In the genomic region with DNA sequence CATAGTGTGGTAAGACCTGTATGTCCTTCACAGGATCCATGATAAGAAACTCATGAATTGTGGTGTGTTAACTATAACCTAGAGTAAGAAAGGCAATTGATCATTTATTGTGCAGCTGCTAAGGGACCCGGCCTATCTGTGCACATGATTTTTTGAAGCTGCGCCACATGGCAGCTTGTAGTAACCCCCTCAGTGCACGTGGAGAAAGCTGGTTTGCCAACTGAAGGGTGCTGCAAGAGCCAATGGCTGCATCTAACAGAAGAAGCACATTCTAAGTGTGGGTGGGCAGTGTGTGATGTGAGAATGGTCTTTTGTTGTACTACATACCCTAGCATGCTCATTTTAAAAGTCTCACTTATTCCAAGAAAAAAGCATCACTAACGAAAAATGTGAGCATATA, we compare ENCODE assay signal across 16 mouse cellular contexts.
DNase-seq lines count a peak whose midpoint lies in the region; ATAC-seq lines count a peak whose summit lies in the region.
"Had no signal": no experiment of that assay in that cellular context is flagged by ENCODE, and none has a peak within 500 bp of the region (broad histone marks: within the 10 kb centered on the region; RNA-seq: fewer than 3 reads in every experiment).

No protein-coding gene starts in this region.

- H3K27me3 ChIP-seq in midbrain, embryonic 12.5 days = no peaks in the 10 kb centered on the region
- no peaks in the 10 kb centered on the region for H3K27me3 ChIP-seq in midbrain, embryonic 10.5 days (ENCODE audit: low read depth, poor library complexity, severe bottlenecking)
- no peaks in the 10 kb centered on the region for H3K27me3 ChIP-seq in forebrain, embryonic 15.5 days
- H3K27me3 ChIP-seq in midbrain, embryonic 16.5 days (ENCODE audit: control insufficient read depth, insufficient read depth, low read depth, low read length) = no peaks in the 10 kb centered on the region
- H3K27me3 ChIP-seq: heart, embryonic 12.5 days; kidney, embryonic 15.5 days; liver, embryonic 12.5 days had no signal

- 65% methylated on average over 4 of the region's 4 CpGs for WGBS in midbrain, embryonic 12.5 days
- WGBS in midbrain, embryonic 10.5 days = 82% methylated on average over 4 of the region's 4 CpGs
- 50% methylated on average over 4 of the region's 4 CpGs for WGBS in forebrain, embryonic 15.5 days
- WGBS in midbrain, embryonic 16.5 days = 50% methylated on average over 4 of the region's 4 CpGs

- no peaks in the 10 kb centered on the region for H3K9me3 ChIP-seq in midbrain, embryonic 12.5 days
- H3K9me3 ChIP-seq in midbrain, embryonic 10.5 days (replicated peaks) = no peaks in the 10 kb centered on the region
- no peaks in the 10 kb centered on the region for H3K9me3 ChIP-seq in forebrain, embryonic 15.5 days
- no peaks in the 10 kb centered on the region for H3K9me3 ChIP-seq in midbrain, embryonic 16.5 days (replicated peaks; ENCODE audit: control insufficient read depth, low read length, poor library complexity, severe bottlenecking)
- H3K9me3 ChIP-seq: heart, embryonic 12.5 days; kidney, embryonic 15.5 days; liver, embryonic 12.5 days had no signal

- peak overlapping the region; percentile 84 for H3K27ac ChIP-seq in midbrain, embryonic 12.5 days (replicated peaks)
- H3K27ac ChIP-seq in midbrain, embryonic 10.5 days (replicated peaks) = no peak overlapping the region
- peak overlapping the region; percentile 78 for H3K27ac ChIP-seq in forebrain, embryonic 15.5 days (replicated peaks)
- peak overlapping the region; percentile 53 for H3K27ac ChIP-seq in midbrain, embryonic 16.5 days (ENCODE audit: low read length)
- H3K27ac ChIP-seq: kidney, embryonic 15.5 days; liver, embryonic 12.5 days had no signal

- H3K9ac ChIP-seq in midbrain, embryonic 12.5 days (replicated peaks) = no peak overlapping the region
- H3K9ac ChIP-seq in forebrain, embryonic 15.5 days (replicated peaks) = no peak overlapping the region
- no peak overlapping the region for H3K9ac ChIP-seq in midbrain, embryonic 16.5 days (ENCODE audit: low read depth, low read length)
- H3K9ac ChIP-seq: heart, embryonic 12.5 days; kidney, embryonic 15.5 days; liver, embryonic 12.5 days; lung, embryonic 14.5 days had no signal

- no peak overlapping the region for H3K4me2 ChIP-seq in midbrain, embryonic 12.5 days (replicated peaks)
- no peak overlapping the region for H3K4me2 ChIP-seq in forebrain, embryonic 15.5 days (replicated peaks)
- no peak overlapping the region for H3K4me2 ChIP-seq in midbrain, embryonic 16.5 days (ENCODE audit: low read length)
- H3K4me2 ChIP-seq: heart, embryonic 12.5 days; kidney, embryonic 15.5 days; liver, embryonic 12.5 days; lung, embryonic 14.5 days had no signal

- no peak overlapping the region for H3K4me3 ChIP-seq in midbrain, embryonic 12.5 days
- H3K4me3 ChIP-seq in midbrain, embryonic 10.5 days = no peak overlapping the region
- no peak overlapping the region for H3K4me3 ChIP-seq in forebrain, embryonic 15.5 days
- no peak overlapping the region for H3K4me3 ChIP-seq in midbrain, embryonic 16.5 days (ENCODE audit: low read depth, low read length)
- H3K4me3 ChIP-seq: erythroblast, embryonic 14.5 days; heart, embryonic 12.5 days; kidney, embryonic 15.5 days; liver, embryonic 12.5 days had no signal

- H3K4me1 ChIP-seq in midbrain, embryonic 12.5 days = peaks cover 26% of the 10 kb centered on the region
- H3K4me1 ChIP-seq in midbrain, embryonic 10.5 days = peaks cover 20% of the 10 kb centered on the region
- H3K4me1 ChIP-seq in forebrain, embryonic 15.5 days = peaks cover 34% of the 10 kb centered on the region
- peaks cover 20% of the 10 kb centered on the region for H3K4me1 ChIP-seq in midbrain, embryonic 16.5 days (ENCODE audit: control insufficient read depth, insufficient read depth, low read length)
- H3K4me1 ChIP-seq: liver, embryonic 12.5 days had no signal

- no peak for ATAC-seq in midbrain, embryonic 12.5 days (ENCODE audit: low FRiP score, low read depth)
- peak; percentile 51; the same call in 1 of the 2 replicates for ATAC-seq in forebrain, embryonic 15.5 days (replicated peaks)
- no peak for ATAC-seq in midbrain, embryonic 16.5 days
- ATAC-seq: liver, embryonic 12.5 days had no signal

- DNase-seq in cerebellum, postnatal 14 days = peak; percentile 30 to 53
- DNase-seq in cerebellum, adult 8-10 months = no peak
- DNase-seq in midbrain, embryonic 10.5 days (ENCODE audit: low spot score) = no peak
- DNase-seq in lung, postnatal 36 days = no peak
- DNase-seq in thymus, postnatal 36 days = no peak
- DNase-seq: gastrocnemius, postnatal 36 days; lung, embryonic 14.5 days; retina, postnatal 1 day; thymus, postnatal 14 days had no signal

- no peaks in the 10 kb centered on the region for H3K36me3 ChIP-seq in midbrain, embryonic 12.5 days
- no peaks in the 10 kb centered on the region for H3K36me3 ChIP-seq in midbrain, embryonic 10.5 days
- H3K36me3 ChIP-seq in forebrain, embryonic 15.5 days = no peaks in the 10 kb centered on the region
- H3K36me3 ChIP-seq in midbrain, embryonic 16.5 days (ENCODE audit: control insufficient read depth, insufficient read depth, low read length) = no peaks in the 10 kb centered on the region
- H3K36me3 ChIP-seq: heart, embryonic 12.5 days; kidney, embryonic 15.5 days; liver, embryonic 12.5 days had no signal

Comparison
In these comparisons a context has a peak if more than half of its experiments do, and no peak if none do; other contexts are left out.
1. DNase-seq: peak in cerebellum, postnatal 14 days (2 of 2); none in cerebellum, adult 8-10 months (single experiment), midbrain, embryonic 10.5 days (single experiment), lung, postnatal 36 days (single experiment) and thymus, postnatal 36 days (0 of 2).